ENCODE assay signal across 8 mouse cellular contexts in the genomic region with DNA sequence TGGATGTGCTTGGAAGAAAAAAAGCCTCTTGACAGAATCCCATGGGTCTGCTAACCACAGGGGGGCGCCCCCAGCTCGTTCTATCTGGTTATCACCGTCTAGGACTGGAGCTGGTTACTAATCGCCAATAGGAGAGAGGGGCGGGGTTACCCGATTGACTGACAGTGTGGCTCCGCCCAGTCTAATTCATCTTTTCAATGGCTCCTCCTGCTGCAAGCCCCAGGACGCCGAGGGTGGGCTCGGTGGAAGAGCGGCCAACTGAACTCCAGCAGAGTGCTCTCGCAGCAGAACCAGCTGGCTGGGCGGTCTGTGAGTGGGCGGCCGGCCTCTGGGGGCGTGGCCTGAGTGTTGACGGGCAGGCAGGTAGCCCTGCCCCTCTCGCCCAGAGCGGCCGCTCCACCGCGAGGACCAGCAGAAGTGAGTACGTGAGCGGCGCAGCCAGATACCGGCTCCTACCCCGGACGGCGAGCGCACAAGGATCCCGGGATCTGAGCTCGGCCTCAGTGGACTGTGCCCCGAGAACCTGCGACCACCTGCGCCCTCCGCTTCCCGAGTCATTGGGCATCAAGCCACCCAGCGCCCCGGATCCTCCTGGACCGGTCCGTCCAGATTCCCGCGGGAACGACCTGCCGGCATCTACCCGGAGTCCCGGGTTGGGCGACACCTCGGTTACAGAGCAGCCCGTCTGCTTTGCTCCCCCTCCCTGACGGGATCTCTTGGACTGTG. TPM values are rescaled to one million over a fixed set of nuclear protein-coding genes. Genes with fewer than 3 reads are reported as not detected.
DNase-seq lines count a peak whose midpoint lies in the region; ATAC-seq and TF ChIP-seq lines count a peak whose summit lies in the region.

A gene (plus strand): TSS at position 389 of the 726 bp plus-strand sequence.

- DNase-seq in MEL-GATA-1-ER (ENCODE audit: extremely low read depth, low read depth): peak; percentile 96
- peak; percentile 84 for DNase-seq in cerebellum, adult 8-10 months
- DNase-seq in forebrain, postnatal 0 days: peak; percentile 99
- DNase-seq in heart, postnatal 36 days: peak; percentile 95 to 97
- DNase-seq in layer of hippocampus, adult 18-20 months (ENCODE audit: low spot score in 2 of 2): peak; percentile 97 to 99
- peak; percentile 98 to 99 for DNase-seq in lung, adult 18-20 months
- peak; percentile 97 for DNase-seq in testis, postnatal 14 days (ENCODE audit: low spot score)

- ATAC-seq in forebrain, postnatal 0 days: peak; percentile 97
- peak; percentile 97 for ATAC-seq in neural tube, embryonic 15.5 days (ENCODE audit: low FRiP score)

- peak within 1 kb of the TSS; percentile 66; the same call in 1 of the 2 replicates for H3K27ac ChIP-seq in forebrain, postnatal 0 days (ENCODE audit: low read depth, low read length)
- peak within 1 kb of the TSS; percentile 80 for H3K27ac ChIP-seq in neural tube, embryonic 15.5 days (replicated peaks)

- H3K9me3 ChIP-seq in forebrain, postnatal 0 days (ENCODE audit: low read length): no peaks in the 10 kb centered on the region
- no peaks in the 10 kb centered on the region for H3K9me3 ChIP-seq in neural tube, embryonic 15.5 days (replicated peaks)

- peak within 1 kb of the TSS; percentile 71 for H3K4me2 ChIP-seq in forebrain, postnatal 0 days (ENCODE audit: low read depth)
- peak within 1 kb of the TSS; percentile 68 for H3K4me2 ChIP-seq in neural tube, embryonic 15.5 days

- no peaks in the 10 kb centered on the region for H3K36me3 ChIP-seq in forebrain, postnatal 0 days (ENCODE audit: insufficient read depth)
- no peaks in the 10 kb centered on the region for H3K36me3 ChIP-seq in neural tube, embryonic 15.5 days

- TF ChIP-seq CTCF in forebrain, postnatal 0 days (IDR thresholded peaks at IDR 0.05; ENCODE audit: low read depth): peak; percentile 90

- H3K9ac ChIP-seq in forebrain, postnatal 0 days: peak within 1 kb of the TSS; percentile 65
- H3K9ac ChIP-seq in neural tube, embryonic 15.5 days (replicated peaks): peak within 1 kb of the TSS; percentile 79

- 2% methylated on average over 48 of the region's 51 CpGs for WGBS in forebrain, postnatal 0 days
- under 1% methylated on average over 51 of the region's 51 CpGs for WGBS in neural tube, embryonic 15.5 days

- peak within 1 kb of the TSS; percentile 68 for H3K4me3 ChIP-seq in forebrain, postnatal 0 days (ENCODE audit: low read depth, low read length)
- peak within 1 kb of the TSS; percentile 84 for H3K4me3 ChIP-seq in neural tube, embryonic 15.5 days (replicated peaks)

- no peaks in the 10 kb centered on the region for H3K4me1 ChIP-seq in forebrain, postnatal 0 days (ENCODE audit: insufficient read depth)
- H3K4me1 ChIP-seq in neural tube, embryonic 15.5 days: peaks cover 48% of the 10 kb centered on the region

- H3K27me3 ChIP-seq in forebrain, postnatal 0 days (ENCODE audit: insufficient read depth, low read length): no peaks in the 10 kb centered on the region
- 0 out of 2 replicates have a peak, but pooled peaks cover 3% of the 10 kb centered on the region for H3K27me3 ChIP-seq in neural tube, embryonic 15.5 days (replicated peaks)

- intact Hi-C loops in heart, postnatal 36 days (cut with DNase I): loop anchor here (1.0 to 5.0 kb wide), 3 partner anchors 88 to 208 kb away; no protein-coding TSS in a partner anchor

RNA-seq across cellular contexts. Expression of the gene that starts here (rescaled TPM):
- total RNA-seq in forebrain, postnatal 0 days (2014; rRNA removed): 10.1 and 11.3 TPM in 2 replicates
- 3.3 and 5.8 TPM in 2 replicates for polyA plus RNA-seq in forebrain, postnatal 0 days (2015; fragmentation: Nextera tagmentation; extraction: Ambion mirVana)
- 1 to 10 TPM; 5.7 to 7.5 TPM for total RNA-seq in heart, postnatal 36 days (2021)
- 10 to 100 TPM; 17.3 to 19.5 TPM for total RNA-seq in layer of hippocampus, adult 18-20 months (2021)
- polyA plus RNA-seq in neural tube, embryonic 15.5 days (2015; fragmentation: Nextera tagmentation; extraction: Ambion mirVana): 12.0 and 14.4 TPM in 2 replicates

Comparison
In these comparisons a context has a peak if more than half of its experiments do, and no peak if none do; other contexts are left out.
1. Peak in every context shown above with its lines: DNase-seq, ATAC-seq, H3K4me3 ChIP-seq and H3K27ac ChIP-seq.